Mouse (Mus musculus) CH12.LX (cell line): ENCODE measurements at regions not wholly inside any gene's neighbourhood (a gene's known extent, or its start where the extent isn't known, plus 50 kb on each side); places are given as distances from the start of the nearest gene placed in this dataset.

Experiments used
- DNase-seq: peaks from one replicate; pipeline ENCODE4 v3.0.0-alpha.2; 2013; ENCODE audit errors: extremely low read depth
- H3K27ac ChIP-seq: 2 replicates; pipeline ENCODE4 v1.5.1; 2012; ENCODE audit warnings: low read depth, mild to moderate bottlenecking, control low read depth, moderate library complexity; ENCODE audit not compliant: insufficient read depth
- H3K27me3 ChIP-seq: replicated peaks from 2 replicates; pipeline ENCODE3; 2012; ENCODE audit warnings: inconsistent platforms
- H3K36me3 ChIP-seq, 2 experiments: replicated peaks in 1 of 2; 2 replicates each; pipeline versions ENCODE3 to v1.6.1; 2012; ENCODE audit warnings: inconsistent platforms in 1 of 2, low read length in 1 of 2, mild to moderate bottlenecking in 1 of 2, mixed read lengths in 1 of 2, moderate library complexity in 1 of 2; ENCODE audit not compliant: control insufficient read depth in 1 of 2, insufficient read depth in 1 of 2
- H3K4me1 ChIP-seq, 2 experiments: 2 replicates each; pipeline ENCODE4 v1.6.1; 2012; ENCODE audit warnings: inconsistent platforms in 1 of 2, moderate library complexity in 1 of 2; ENCODE audit not compliant: insufficient read depth in 2 of 2, control insufficient read depth in 1 of 2
- H3K4me2 ChIP-seq: 2 replicates; pipeline ENCODE4 v1.6.1; 2012; ENCODE audit warnings: low read depth, mild to moderate bottlenecking, control low read depth; ENCODE audit not compliant: poor library complexity, insufficient read depth, severe bottlenecking
- H3K4me3 ChIP-seq, 3 experiments: fragments of 150-350 bp in 1 of 3; sonication (generic) in 1 of 3; replicated peaks in 1 of 3; 2 replicates each; pipeline versions ENCODE3 to v1.5.1; 2011 to 2012; ENCODE audit warnings: low read depth in 2 of 3, low read length in 2 of 3, mild to moderate bottlenecking in 2 of 3, moderate library complexity in 2 of 3, control low read depth in 1 of 3, improper control_type of control experiment in 1 of 3, inconsistent platforms in 1 of 3, mixed read lengths in 1 of 3; ENCODE audit not compliant: poor library complexity in 1 of 3
- H3K79me2 ChIP-seq: replicated peaks from 2 replicates; pipeline ENCODE4 v1.6.1; 2012; ENCODE audit warnings: mild to moderate bottlenecking, moderate library complexity; ENCODE audit not compliant: control insufficient read depth, poor library complexity, insufficient read depth, severe bottlenecking; ENCODE audit errors: extremely low read depth
- H3K9ac ChIP-seq: 2 replicates; pipeline ENCODE4 v1.6.1; 2012; ENCODE audit warnings: low read depth, mild to moderate bottlenecking, control low read depth, moderate library complexity; ENCODE audit not compliant: insufficient read depth
- H3K9me3 ChIP-seq: replicated peaks from 2 replicates; pipeline ENCODE3; 2012; ENCODE audit warnings: low read length, inconsistent platforms, mixed read lengths
- BHLHE40 ChIP-seq: IDR thresholded peaks from 2 replicates; pipeline ENCODE4 v1.6.1; 2011; ENCODE audit warnings: mild to moderate bottlenecking, low read depth, low read length, improper control_type of control experiment
- CHD1 ChIP-seq: IDR thresholded peaks from 2 replicates; pipeline ENCODE4 v1.6.1; 2012; ENCODE audit warnings: low read depth, low read length, improper control_type of control experiment, inconsistent platforms
- CHD2 ChIP-seq: IDR thresholded peaks from 2 replicates; pipeline ENCODE4 v1.6.1; 2011; ENCODE audit warnings: low read length, improper control_type of control experiment
- CTCF ChIP-seq, 2 experiments: IDR thresholded peaks in 1 of 2; conservative IDR thresholded peaks in 1 of 2; 2 replicates each; pipeline ENCODE4 v1.5.1; 2011 to 2012; ENCODE audit warnings: low read depth in 2 of 2, low read length in 2 of 2, improper control_type of control experiment in 1 of 2, inconsistent platforms in 1 of 2, mild to moderate bottlenecking in 1 of 2, moderate library complexity in 1 of 2
- E2F4 ChIP-seq: IDR thresholded peaks from 2 replicates; pipeline ENCODE4 v1.6.1; 2011; ENCODE audit warnings: low read depth, low read length, improper control_type of control experiment; ENCODE audit not compliant: insufficient replicate concordance
- ELF1 ChIP-seq: IDR thresholded peaks from 2 replicates; pipeline ENCODE4 v1.6.1; 2014; ENCODE audit warnings: low read depth, mild to moderate bottlenecking, inconsistent platforms, low read length, improper control_type of control experiment
- EP300 ChIP-seq: IDR thresholded peaks from 2 replicates; pipeline ENCODE4 v1.6.1; 2011; ENCODE audit warnings: low read length, improper control_type of control experiment
- ETS1 ChIP-seq: conservative IDR thresholded peaks from 2 replicates; pipeline ENCODE4 v1.6.1; 2012; ENCODE audit warnings: low read depth, mild to moderate bottlenecking, inconsistent platforms, low read length, improper control_type of control experiment, moderate library complexity
- GABPA ChIP-seq: IDR thresholded peaks from 2 replicates; pipeline ENCODE4 v1.6.1; 2012; ENCODE audit warnings: low read depth, low read length, improper control_type of control experiment, inconsistent platforms; ENCODE audit not compliant: insufficient replicate concordance
- HCFC1 ChIP-seq: IDR thresholded peaks from 2 replicates; pipeline ENCODE4 v1.6.1; 2012; ENCODE audit warnings: low read depth, mild to moderate bottlenecking, inconsistent platforms, low read length, improper control_type of control experiment
- IRF4 ChIP-seq: IDR thresholded peaks from 2 replicates; pipeline ENCODE4 v1.6.1; 2014; ENCODE audit warnings: low read depth, mild to moderate bottlenecking, inconsistent platforms, low read length, improper control_type of control experiment
- JUN ChIP-seq: IDR thresholded peaks from 2 replicates; pipeline ENCODE4 v1.6.1; 2011; ENCODE audit warnings: low read depth, mild to moderate bottlenecking, low read length, improper control_type of control experiment, moderate library complexity; ENCODE audit not compliant: insufficient read depth
- JUND ChIP-seq: conservative IDR thresholded peaks from 2 replicates; pipeline ENCODE4 v1.6.1; 2011; ENCODE audit warnings: low read depth, low read length, improper control_type of control experiment
- KAT2A ChIP-seq: IDR thresholded peaks from 2 replicates; pipeline ENCODE4 v1.6.1; 2012; ENCODE audit warnings: low read length, improper control_type of control experiment, inconsistent platforms; ENCODE audit not compliant: insufficient replicate concordance
- MAFK ChIP-seq: IDR thresholded peaks from 2 replicates; pipeline ENCODE4 v1.6.1; 2011; ENCODE audit warnings: low read length, improper control_type of control experiment; ENCODE audit not compliant: insufficient replicate concordance
- MAX ChIP-seq: IDR thresholded peaks from 2 replicates; pipeline ENCODE4 v1.6.1; 2011; ENCODE audit warnings: low read length, improper control_type of control experiment
- MAZ ChIP-seq: IDR thresholded peaks from 2 replicates; pipeline ENCODE4 v1.6.1; 2012; ENCODE audit warnings: low read depth, mild to moderate bottlenecking, inconsistent platforms, low read length, improper control_type of control experiment, moderate library complexity
- MEF2A ChIP-seq: IDR thresholded peaks from 2 replicates; pipeline ENCODE4 v1.6.1; 2014; ENCODE audit warnings: low read depth, mild to moderate bottlenecking, inconsistent platforms, low read length, improper control_type of control experiment, borderline replicate concordance
- MYC ChIP-seq: IDR thresholded peaks from 2 replicates; pipeline ENCODE4 v1.6.1; 2011; ENCODE audit warnings: low read depth, mild to moderate bottlenecking, improper control_type of control experiment, low read length
- NRF1 ChIP-seq: IDR thresholded peaks from 2 replicates; pipeline ENCODE4 v1.6.1; 2014; ENCODE audit warnings: low read depth, mild to moderate bottlenecking, inconsistent platforms, low read length, improper control_type of control experiment, moderate library complexity
- POLR2A ChIP-seq: IDR thresholded peaks from 2 replicates; pipeline ENCODE4 v1.6.1; 2011; ENCODE audit warnings: low read depth, mild to moderate bottlenecking, improper control_type of control experiment, low read length
- POLR2AphosphoS2 ChIP-seq: IDR thresholded peaks from 2 replicates; pipeline ENCODE4 v1.6.1; 2011; ENCODE audit warnings: low read depth, low read length, improper control_type of control experiment
- RAD21 ChIP-seq: IDR thresholded peaks from 2 replicates; pipeline ENCODE4 v1.6.1; 2011; ENCODE audit warnings: low read depth, mild to moderate bottlenecking, low read length, improper control_type of control experiment, moderate library complexity
- RCOR1 ChIP-seq: conservative IDR thresholded peaks from 2 replicates; pipeline ENCODE4 v1.6.1; 2012; ENCODE audit warnings: low read depth, mild to moderate bottlenecking, inconsistent platforms, low read length, improper control_type of control experiment
- SIN3A ChIP-seq: IDR thresholded peaks from 2 replicates; pipeline ENCODE4 v1.6.1; 2012; ENCODE audit warnings: low read length, improper control_type of control experiment, inconsistent platforms
- TBP ChIP-seq: conservative IDR thresholded peaks from 2 replicates; pipeline ENCODE4 v1.6.1; 2011; ENCODE audit warnings: low read depth, low read length, improper control_type of control experiment
- TCF12 ChIP-seq: IDR thresholded peaks from 2 replicates; pipeline ENCODE4 v1.6.1; 2014; ENCODE audit warnings: low read depth, mild to moderate bottlenecking, inconsistent platforms, low read length, improper control_type of control experiment
- USF1 ChIP-seq: IDR thresholded peaks from 2 replicates; pipeline ENCODE4 v1.6.1; 2014; ENCODE audit warnings: low read depth, mild to moderate bottlenecking, inconsistent platforms, low read length, improper control_type of control experiment
- USF2 ChIP-seq: conservative IDR thresholded peaks from 2 replicates; pipeline ENCODE4 v1.6.1; 2011; ENCODE audit warnings: low read depth, low read length, improper control_type of control experiment
- ZKSCAN1 ChIP-seq: IDR thresholded peaks from 2 replicates; pipeline ENCODE4 v1.6.1; 2012; ENCODE audit warnings: low read depth, inconsistent platforms, low read length, improper control_type of control experiment, borderline replicate concordance
- ZMIZ1 ChIP-seq: IDR thresholded peaks from 2 replicates; pipeline ENCODE4 v1.6.1; 2012; ENCODE audit warnings: low read depth, mild to moderate bottlenecking, inconsistent platforms, low read length, improper control_type of control experiment
- ZNF384 ChIP-seq: IDR thresholded peaks from 2 replicates; pipeline ENCODE4 v1.6.1; 2012; ENCODE audit warnings: low read depth, low read length, improper control_type of control experiment, inconsistent platforms
- dilution Hi-C: fragments of 300-500 bp; cut with MboI; formaldehyde crosslinking; loops from 2 replicates; pipeline ENCODE4 v1.14.3; 2020; ENCODE audit warnings: low sequenced_read_pairs; ENCODE audit not compliant: extremely low pct_unique_long_range_greater_than_20kb, extremely low pct_ligation_motif_present
- in situ Hi-C: fragments of 300-500 bp; cut with MboI; formaldehyde crosslinking; loops from 3 replicates; pipeline ENCODE4 v1.14.3; 2019; ENCODE audit warnings: low sequenced_read_pairs, low pct_ligation_motif_present, low pct_unique_long_range_greater_than_20kb, mixed read lengths

DNA sequence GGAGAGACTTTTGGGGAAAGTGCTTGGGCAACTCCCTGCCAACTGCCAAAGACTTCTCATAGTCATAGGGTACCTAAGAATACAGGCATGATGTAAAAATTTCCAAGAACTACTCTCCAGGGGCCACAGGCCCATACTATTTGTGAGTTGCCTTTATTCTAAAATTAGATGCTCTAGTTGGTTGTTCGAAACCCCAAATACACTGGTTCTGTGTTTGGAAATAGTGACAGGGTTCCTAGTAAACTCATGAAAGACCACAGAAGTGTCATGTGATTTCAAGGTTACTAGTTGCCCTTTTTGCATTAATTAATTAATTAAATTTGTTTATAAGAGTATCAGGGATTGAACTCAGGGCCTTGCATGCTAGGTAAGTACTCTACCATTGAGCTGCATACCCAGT is 77.8 kb downstream of the Cxcr4 start:
- Histone ChIP-seq H3K36me3 (no peaks in the 10 kb centered on the region), H3K9ac (0 out of 2 replicates have a peak overlapping the region, but pooled peaks have one; percentile 10), H3K27me3 (no peaks in the 10 kb centered on the region), H3K9me3 (no peaks in the 10 kb centered on the region), H3K4me2 (peak overlapping the region; percentile 42; the same call in 1 of the 2 replicates), H3K27ac (peak overlapping the region; percentile 84; the same call in 1 of the 2 replicates), H3K4me3 (no peak overlapping the region), H3K79me2 (no peaks in the 10 kb centered on the region), H3K4me1 (peaks cover 36 to 78% of the 10 kb centered on the region in 2 experiments)
- in situ Hi-C loops (loop anchor here (5.0 kb wide), 1 partner anchor 72 kb away; no protein-coding TSS in a partner anchor), dilution Hi-C loops (no loop called here)
- TF ChIP-seq MEF2A: peak; percentile 100
- TF ChIP-seq ZMIZ1: no peak
- peak; percentile 87 for TF ChIP-seq RCOR1
- peak; percentile 33; the same call in 1 of the 2 replicates for TF ChIP-seq MAZ
- TF ChIP-seq IRF4: peak; percentile 93
- TF ChIP-seq BHLHE40: peak; percentile 92
- TF ChIP-seq ZNF384: no peak
- TF ChIP-seq MYC: peak; percentile 76; the same call in 1 of the 2 replicates
- TF ChIP-seq JUND: peak; percentile 98
- TF ChIP-seq E2F4: 0 out of 2 replicates have a peak, but pooled peaks have one; percentile 32
- peak; percentile 82 for TF ChIP-seq MAFK
- 0 out of 2 replicates have a peak, but pooled peaks have one; percentile 32 for TF ChIP-seq CHD1
- peak; percentile 9 for TF ChIP-seq RAD21
- peak; percentile 80 for TF ChIP-seq CHD2
- no peak for TF ChIP-seq GABPA
- TF ChIP-seq TBP: 0 out of 2 replicates have a peak, but pooled peaks have one; percentile 33
- peak; percentile 97 for TF ChIP-seq EP300
- TF ChIP-seq ETS1: peak; percentile 98
- 0 out of 2 replicates have a peak, but pooled peaks have one; percentile 5 for TF ChIP-seq ELF1
- TF ChIP-seq NRF1: no peak
- TF ChIP-seq HCFC1: no peak
- no peak for TF ChIP-seq ZKSCAN1
- TF ChIP-seq SIN3A: peak; percentile 83
- TF ChIP-seq USF1: peak; percentile 63
- TF ChIP-seq CTCF (conservative IDR thresholded peaks at IDR 0.05 in 1 of 2, IDR thresholded peaks at IDR 0.05 in 1 of 2; ENCODE audit: low read depth in 2 of 2, low read length in 2 of 2): no peak
- no peak for TF ChIP-seq POLR2A
- peak; percentile 47; the same call in 1 of the 2 replicates for TF ChIP-seq USF2
- peak; percentile 93 for TF ChIP-seq TCF12
- peak; percentile 50; the same call in 1 of the 2 replicates for TF ChIP-seq MAX
- peak; percentile 99 for TF ChIP-seq JUN
- no peak for TF ChIP-seq POLR2AphosphoS2
- TF ChIP-seq KAT2A: 0 out of 2 replicates have a peak, but pooled peaks have one; percentile 41
- DNase-seq: peak; percentile 86
